Mouse (Mus musculus): Measurements from ENCODE around the gene Timd4. TPM values are rescaled to one million over a fixed set of nuclear protein-coding genes. Genes with fewer than 3 reads are reported as not detected.

Gene Timd4
- total RNA-seq (2015) (0.71 TPM in 1 of 2 replicates, not detected in the other), total RNA-seq (2017) (0.11 TPM in 1 of 2 replicates, not detected in the other)

- ATAC-seq (ENCODE audit: poor library complexity, severe bottlenecking), result no peak
These were observed at the start of gene Timd4 for GRCm38 (mm10) chr11:46810511-46810910. Timd4 (plus strand) TSS chr11:46810800.

DNA sequence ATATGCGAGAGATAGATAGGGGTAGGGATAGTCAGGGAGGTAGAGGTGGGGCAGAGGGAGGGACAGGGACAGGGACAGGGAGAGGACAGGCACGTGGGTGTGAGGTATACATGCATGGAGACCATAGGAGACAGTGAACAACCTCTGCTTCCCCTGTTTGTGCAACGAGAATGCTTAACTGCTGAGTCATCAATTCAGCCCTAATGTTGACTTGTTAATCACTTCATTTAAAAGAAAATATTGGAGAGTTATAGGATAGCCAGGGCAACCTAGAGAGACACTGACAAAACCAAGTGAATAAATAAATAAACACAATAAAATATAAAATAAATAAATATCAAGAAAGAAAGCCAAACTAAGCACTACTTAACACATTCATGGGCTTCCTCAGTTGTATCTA is 33.7 kb upstream of the Timd4 start:
- ATAC-seq (ENCODE audit: poor library complexity, severe bottlenecking), result no peak

DNA sequence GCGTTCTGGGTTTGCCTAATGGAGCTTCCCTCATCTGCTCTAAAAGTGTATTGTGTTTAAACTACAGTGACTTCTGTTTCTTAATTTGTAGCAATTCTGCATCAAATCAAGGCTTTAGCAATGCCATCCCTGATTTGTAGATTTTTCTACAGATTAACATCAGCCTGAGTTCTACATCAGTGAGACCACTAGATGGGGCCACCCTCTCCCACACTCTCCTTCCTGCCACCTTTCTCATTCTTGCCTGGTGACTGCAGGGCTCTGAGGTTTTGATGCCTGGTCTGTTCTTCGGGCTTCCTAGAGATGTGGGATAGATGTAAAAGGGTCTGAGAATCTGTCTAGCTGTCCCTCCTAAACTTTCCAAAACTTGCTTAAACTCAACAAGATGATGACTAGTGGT is 30.8 kb upstream of the Timd4 start:
- ATAC-seq (ENCODE audit: poor library complexity, severe bottlenecking), result no peak

DNA sequence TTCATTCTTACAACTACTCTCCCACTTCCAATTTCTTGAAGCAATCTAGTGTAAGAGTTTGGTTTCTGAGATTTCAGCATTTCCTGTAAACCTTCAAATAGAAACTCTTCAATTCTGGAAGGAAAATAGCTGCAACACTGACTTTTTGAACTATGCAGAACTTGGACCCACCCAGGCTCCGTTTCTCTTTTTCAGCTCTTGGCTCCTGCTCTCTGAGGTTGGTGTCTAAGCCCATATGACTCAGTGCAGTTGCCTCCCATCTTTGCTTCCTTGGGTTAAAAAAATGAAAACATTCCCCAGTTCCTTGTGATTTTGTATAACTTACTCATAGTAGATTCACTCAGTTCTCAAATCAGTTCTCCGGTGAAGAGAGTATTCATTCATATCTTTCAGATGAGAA is 6.2 kb upstream of the Timd4 start:
- no peak for ATAC-seq (ENCODE audit: poor library complexity, severe bottlenecking)

DNA sequence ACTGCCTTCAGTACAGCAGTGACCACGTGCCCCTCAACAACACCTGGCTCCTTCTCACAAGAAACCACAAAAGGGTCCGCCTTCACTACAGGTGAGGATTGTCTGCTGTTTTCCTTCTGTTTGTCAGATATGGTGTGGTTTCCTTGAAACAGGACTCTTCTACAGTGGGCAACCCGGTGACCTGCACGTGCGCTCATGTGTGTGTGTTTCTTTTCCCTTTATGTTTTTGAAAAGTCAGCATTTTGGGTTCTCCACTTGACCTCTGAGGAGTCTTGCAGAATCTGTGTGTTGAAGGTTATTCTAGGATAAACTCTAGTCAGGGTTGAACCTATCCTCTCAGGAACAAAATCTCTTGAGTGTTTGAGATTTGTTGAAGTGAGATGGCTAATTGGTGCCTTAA is 7.1 kb downstream of the Timd4 start:
- ATAC-seq (ENCODE audit: poor library complexity, severe bottlenecking), result no peak

GRCm38 (mm10) chr11:46819930-46820329 is 9.3 kb downstream of the Timd4 start:
- 0 out of 2 replicates have a peak, but pooled peaks have one; percentile 27 for ATAC-seq (ENCODE audit: poor library complexity, severe bottlenecking)

DNA sequence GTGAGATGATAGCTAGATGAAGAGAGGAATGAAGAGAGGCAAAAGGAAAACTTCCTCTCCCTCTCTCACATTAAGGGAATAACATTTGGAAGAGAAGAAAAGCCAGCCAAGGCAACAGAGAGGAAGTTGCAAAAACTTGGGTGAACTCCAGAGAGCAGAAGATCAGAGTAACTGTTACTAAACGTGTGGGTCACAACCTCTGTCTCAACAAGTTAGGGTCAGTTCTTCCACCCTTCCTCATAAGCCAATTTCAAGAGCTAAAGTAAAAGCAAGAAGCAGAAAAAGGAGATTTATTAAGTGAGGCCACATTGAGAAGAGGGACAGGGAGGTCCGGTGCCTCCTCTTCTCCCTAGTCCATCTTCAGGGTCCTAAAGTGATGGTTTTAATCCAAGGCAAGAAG is 19.7 kb downstream of the Timd4 start:
- ATAC-seq (ENCODE audit: poor library complexity, severe bottlenecking), result no peak

DNA sequence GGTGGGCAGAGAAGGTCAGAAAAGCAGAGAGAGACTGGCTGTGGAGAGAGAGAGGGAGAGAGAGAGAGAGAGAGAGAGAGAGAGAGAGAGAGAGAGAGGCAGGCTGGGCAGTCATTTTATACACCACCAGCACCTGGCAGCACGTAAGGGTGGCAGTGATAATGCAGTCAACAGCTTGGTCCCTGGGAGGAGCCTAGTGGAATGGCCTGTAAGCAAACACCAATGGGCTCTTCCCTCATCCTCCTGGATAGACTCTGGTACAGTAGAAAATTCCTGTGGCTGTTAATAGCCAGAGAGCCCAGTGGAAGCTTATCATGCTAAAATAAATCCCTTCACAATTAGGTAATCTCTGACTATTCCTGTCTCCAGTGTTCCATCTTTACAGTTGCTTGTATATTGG is 24.5 kb downstream of the Timd4 start:
- no peak for ATAC-seq (ENCODE audit: poor library complexity, severe bottlenecking)

GRCm38 (mm10) chr11:46842015-46842726 is 31.6 kb downstream of the Timd4 start:
- no peak for ATAC-seq (ENCODE audit: poor library complexity, severe bottlenecking)

DNA sequence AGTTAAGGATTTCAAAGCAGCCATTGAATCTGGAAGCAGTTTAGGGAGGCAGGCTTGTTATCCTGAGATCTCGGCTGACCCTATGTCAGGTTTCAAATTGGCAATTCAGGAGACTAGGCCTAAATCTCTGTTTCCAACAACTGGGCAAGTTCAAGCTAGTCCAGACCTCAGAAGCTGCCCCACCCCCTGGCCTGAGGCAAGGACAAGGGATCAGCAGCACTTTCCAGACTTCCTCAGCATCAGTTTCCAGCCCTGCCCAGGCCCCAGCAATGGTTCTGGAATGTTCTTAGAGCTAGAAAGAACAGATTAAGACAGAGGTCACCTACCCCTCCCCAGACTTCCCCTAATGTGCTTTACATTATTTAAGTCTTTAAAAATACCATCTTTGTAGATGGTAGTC is 36.1 kb downstream of the Timd4 start:
- no peak for ATAC-seq (ENCODE audit: poor library complexity, severe bottlenecking)

DNA sequence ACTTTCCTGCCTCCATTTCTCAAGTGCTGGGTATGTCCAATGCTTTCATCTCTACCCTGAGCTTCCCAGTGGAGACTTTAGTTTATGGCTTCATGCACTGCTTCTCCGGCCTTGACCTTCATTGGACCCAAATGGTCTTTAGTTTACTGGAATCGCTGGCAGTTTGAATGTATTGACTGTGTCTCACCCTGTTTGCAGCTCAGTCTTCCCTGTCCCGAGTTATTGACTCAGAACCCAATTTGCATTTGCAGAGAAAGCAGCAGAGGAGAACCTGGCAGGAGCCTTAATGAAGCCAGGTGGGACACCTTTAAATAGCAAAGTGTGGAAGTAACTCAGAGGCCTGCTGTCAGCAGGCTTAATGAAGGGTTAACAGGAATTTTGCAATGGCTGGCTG is 37.2 kb downstream of the Timd4 start:
- no peak for ATAC-seq (ENCODE audit: poor library complexity, severe bottlenecking)

DNA sequence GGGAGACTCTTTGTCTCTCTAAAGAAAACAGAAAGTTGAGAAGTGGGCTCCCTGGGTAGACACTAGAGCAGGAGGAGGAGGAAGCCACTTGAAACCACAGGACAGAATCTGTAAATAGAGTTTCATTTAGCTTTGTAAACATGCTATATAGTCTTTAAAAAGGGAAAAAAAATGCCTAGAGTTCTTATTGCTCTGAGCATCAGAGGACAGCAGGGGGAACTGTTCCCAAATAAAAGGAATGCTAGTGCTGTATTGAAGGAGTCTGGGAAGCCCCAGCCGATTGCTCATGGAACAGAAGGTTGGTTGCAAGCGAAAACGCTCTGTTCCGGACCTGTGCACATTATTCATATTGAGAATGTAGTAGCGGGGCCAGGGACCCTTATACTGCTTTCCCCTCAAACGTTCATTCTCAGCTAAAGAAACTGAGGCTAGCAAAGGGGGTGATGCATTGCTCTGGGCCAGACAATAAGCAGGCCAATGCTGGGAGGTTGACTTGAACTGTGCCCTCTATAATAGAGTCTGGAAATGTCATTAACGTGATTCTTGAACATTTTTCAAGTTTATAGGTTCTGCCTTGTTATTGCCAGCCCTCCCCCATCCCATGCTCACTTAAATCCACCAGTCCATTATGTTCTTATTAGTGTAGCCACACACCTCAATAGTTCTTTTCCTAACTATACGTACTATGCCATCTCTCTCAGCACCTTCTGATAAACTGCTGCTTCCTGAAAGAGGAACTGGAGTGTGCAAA is 37.8 kb downstream of the Timd4 start:
- ATAC-seq (ENCODE audit: poor library complexity, severe bottlenecking), result no peak

DNA sequence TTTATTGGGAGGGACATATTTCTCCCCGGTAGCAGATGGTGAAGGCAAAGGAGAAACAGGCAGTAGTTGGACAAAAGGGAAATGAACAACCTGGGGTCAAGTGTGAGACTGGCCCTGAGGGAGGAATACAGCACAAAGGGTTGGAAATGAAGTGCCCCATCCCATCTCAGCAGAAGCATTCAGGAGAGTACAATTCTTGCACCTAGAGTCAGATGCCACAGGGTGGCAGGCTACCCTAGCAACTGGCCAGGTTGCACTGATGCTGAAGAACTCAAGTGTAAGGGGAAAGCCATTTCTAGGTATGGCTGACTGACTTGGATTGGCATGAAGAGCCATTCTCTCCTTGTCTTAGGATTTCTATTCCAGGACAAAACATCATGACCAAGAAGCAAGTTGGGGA is 54.2 kb downstream of the Timd4 start:
- no peak for ATAC-seq (ENCODE audit: poor library complexity, severe bottlenecking)

- ATAC-seq (ENCODE audit: poor library complexity, severe bottlenecking), result no peak
These were observed 58.0 kb downstream of the Timd4 start for GRCm38 (mm10) chr11:46868594-46868993.

DNA sequence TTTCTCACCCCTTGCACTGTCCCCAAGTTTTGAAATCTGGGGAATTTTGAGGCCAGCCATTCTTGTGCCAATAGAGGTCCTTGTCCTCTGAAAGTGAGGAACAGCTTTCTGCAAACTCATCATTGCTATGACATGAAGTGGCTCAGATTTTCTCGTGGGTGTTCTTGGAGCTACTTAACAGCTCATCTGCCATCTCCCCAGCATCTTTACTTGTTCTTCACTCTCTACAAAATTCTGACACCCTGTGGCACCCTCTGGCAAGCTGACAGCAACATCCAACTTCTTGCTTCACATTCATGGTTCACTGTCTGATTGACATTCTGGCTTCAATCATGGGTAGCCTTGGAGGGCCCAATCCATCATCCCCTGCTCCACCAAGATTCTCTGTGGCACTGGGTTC is 65.2 kb downstream of the Timd4 start:
- no peak for ATAC-seq (ENCODE audit: poor library complexity, severe bottlenecking)

DNA sequence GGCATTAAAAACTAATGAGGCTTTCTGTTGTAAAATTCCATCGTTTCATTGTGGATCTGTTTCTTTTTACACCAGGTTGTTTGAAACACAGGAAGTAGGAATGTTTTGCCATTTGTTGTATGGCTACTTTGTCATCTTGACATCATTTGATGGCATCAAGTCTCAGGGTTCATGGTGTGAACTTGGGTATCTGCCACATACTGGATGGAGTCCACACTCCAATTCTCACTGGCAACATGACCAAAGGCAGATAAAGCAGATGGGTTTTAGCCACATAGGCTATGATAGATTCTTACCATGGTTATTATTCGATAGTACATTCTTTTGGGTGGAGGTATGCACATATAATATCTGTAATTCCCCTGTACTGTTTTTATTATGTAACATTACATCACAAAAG is 71.9 kb downstream of the Timd4 start:
- no peak for ATAC-seq (ENCODE audit: poor library complexity, severe bottlenecking)

DNA sequence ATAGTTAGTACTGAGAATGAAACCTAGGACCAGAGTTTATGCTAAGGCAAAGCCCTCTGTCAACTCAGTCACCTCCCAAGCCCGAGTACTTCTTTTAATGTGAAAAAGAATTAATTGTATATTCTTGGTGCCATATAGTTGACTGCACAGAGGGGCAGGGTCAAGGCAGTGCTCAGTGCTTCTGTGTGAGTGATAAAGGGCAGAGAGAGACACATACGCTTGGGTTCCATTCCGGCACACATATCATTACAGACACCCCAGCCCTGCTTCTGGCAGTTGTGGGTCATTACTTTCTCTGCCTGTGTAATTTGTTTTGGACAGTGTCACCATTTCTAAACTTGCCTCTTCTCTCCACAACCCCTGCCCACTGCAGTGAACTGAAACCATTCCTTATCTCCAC is 78.5 kb downstream of the Timd4 start:
- no peak for ATAC-seq (ENCODE audit: poor library complexity, severe bottlenecking)

Other genes starting within 250 kb of the Timd4 start
- not detected in 2 replicates for gene BC053393, start 239.3 kb upstream of the Timd4 start, total RNA-seq (2015)
- not detected in 2 replicates for gene BC053393, start 239.3 kb upstream of the Timd4 start, total RNA-seq (2017)
- gene Dppa1, start 181.5 kb upstream of the Timd4 start, total RNA-seq (2015), result not detected in 2 replicates
- not detected in 2 replicates for gene Dppa1, start 181.5 kb upstream of the Timd4 start, total RNA-seq (2017)
- gene Timd2, start 103.7 kb upstream of the Timd4 start, total RNA-seq (2015), result 0.09 TPM in 1 of 2 replicates, not detected in the other
- not detected in 2 replicates for gene Timd2, start 103.7 kb upstream of the Timd4 start, total RNA-seq (2017)
- 3.4 and 3.5 TPM in 2 replicates for gene Havcr1, start 75.7 kb upstream of the Timd4 start, total RNA-seq (2015)
- gene Havcr1, start 75.7 kb upstream of the Timd4 start, total RNA-seq (2017), result 0.92 and 2.0 TPM in 2 replicates